17 mouse cellular contexts compared by ENCODE assay signal in genomic region chr1:171663757-171664156, GRCm38 (mm10). TPM values are rescaled to one million over a fixed set of nuclear protein-coding genes. Genes with fewer than 3 reads are reported as not detected.
"Had no signal": no experiment of that assay in that cellular context is flagged by ENCODE, and none has a peak within 500 bp of the region (broad histone marks: within the 10 kb centered on the region; RNA-seq: fewer than 3 reads in every experiment).

No protein-coding gene starts in this region.

- H3K4me1 ChIP-seq: midbrain, embryonic 13.5 days; midbrain, embryonic 15.5 days; neural tube, embryonic 12.5 days had no signal

- ATAC-seq: midbrain, embryonic 13.5 days; midbrain, embryonic 15.5 days had no signal

- H3K27ac ChIP-seq: macrophage; midbrain, embryonic 13.5 days; midbrain, embryonic 15.5 days; neural tube, embryonic 12.5 days had no signal

- H3K4me2 ChIP-seq: lung, embryonic 14.5 days; midbrain, embryonic 11.5 days; midbrain, embryonic 13.5 days; midbrain, embryonic 15.5 days; neural tube, embryonic 12.5 days had no signal

- H3K9me3 ChIP-seq: midbrain, embryonic 13.5 days; midbrain, embryonic 15.5 days; neural tube, embryonic 12.5 days had no signal

- H3K4me3 ChIP-seq: megakaryocyte, embryonic 14.5 days; midbrain, embryonic 13.5 days; midbrain, embryonic 15.5 days; neural tube, embryonic 12.5 days had no signal

- H3K9ac ChIP-seq: lung, embryonic 14.5 days; midbrain, embryonic 13.5 days; midbrain, embryonic 15.5 days; neural tube, embryonic 12.5 days had no signal

- H3K27me3 ChIP-seq: megakaryocyte, embryonic 14.5 days; midbrain, embryonic 13.5 days; midbrain, embryonic 15.5 days; neural tube, embryonic 12.5 days had no signal

- DNase-seq: lung, adult 18-20 months; lung, embryonic 14.5 days; lung, postnatal 10 days; right cerebral cortex, postnatal 14 days; spleen, adult 18-20 months; thymus, adult 18-20 months; thymus, postnatal 14 days; thymus, postnatal 36 days had no signal

- H3K36me3 ChIP-seq: midbrain, embryonic 13.5 days; midbrain, embryonic 15.5 days; neural tube, embryonic 12.5 days had no signal

RNA-seq across cellular contexts. Expression of gene Slamf7, which starts 10.9 kb away (rescaled TPM):
- total RNA-seq: midbrain, postnatal 0 days had no signal
- polyA plus RNA-seq: lung, embryonic 14.5 days; midbrain, embryonic 11.5 days; midbrain, embryonic 13.5 days; midbrain, embryonic 15.5 days; midbrain, postnatal 0 days; neural tube, embryonic 12.5 days; neural tube, embryonic 14.5 days had no signal

RNA-seq across cellular contexts. Expression of gene Ly9, which starts 56.5 kb away (rescaled TPM):
- polyA plus RNA-seq: midbrain, embryonic 11.5 days; midbrain, embryonic 13.5 days; midbrain, postnatal 0 days; neural tube, embryonic 12.5 days; neural tube, embryonic 14.5 days; stomach, embryonic 14.5 days had no signal
